Mouse (Mus musculus) limb, embryonic 15.5 days (tissue): ENCODE data around the gene Ccn6. TPM values are rescaled to one million over a fixed set of nuclear protein-coding genes. Genes with fewer than 3 reads are reported as not detected.

Experiments
- ATAC-seq: fragments of 200-750 bp; cut with Nextera tagmentation; 2 replicates; pipeline ENCODE4 v1.8.0; 2017; ENCODE audit warnings: low read depth, moderate TSS enrichment; ENCODE audit not compliant: insufficient number of reproducible peaks, low FRiP score, low TSS enrichment
- H3K27ac ChIP-seq: fragments of 300-500 bp; sonication (generic); 2 replicates; pipeline ENCODE4 v1.5.1; 2015; ENCODE audit warnings: moderate library complexity, mild to moderate bottlenecking, inconsistent platforms
- H3K27me3 ChIP-seq: fragments of 300-500 bp; sonication (generic); 2 replicates; pipeline ENCODE4 v1.6.1; 2015; ENCODE audit warnings: inconsistent platforms
- H3K36me3 ChIP-seq: fragments of 300-500 bp; sonication (generic); 2 replicates; pipeline ENCODE4 v1.6.1; 2015; ENCODE audit warnings: inconsistent platforms
- H3K4me1 ChIP-seq: fragments of 300-500 bp; sonication (generic); 2 replicates; pipeline ENCODE4 v1.6.1; 2015; ENCODE audit warnings: inconsistent platforms
- H3K4me2 ChIP-seq: fragments of 300-500 bp; sonication (generic); 2 replicates; pipeline ENCODE4 v1.6.1; 2015; ENCODE audit warnings: mild to moderate bottlenecking, inconsistent platforms
- H3K4me3 ChIP-seq: fragments of 300-500 bp; sonication (generic); 2 replicates; pipeline ENCODE4 v1.5.1; 2015; ENCODE audit warnings: mild to moderate bottlenecking, inconsistent platforms
- H3K9ac ChIP-seq: fragments of 300-500 bp; sonication (generic); 2 replicates; pipeline ENCODE4 v1.6.1; 2015; ENCODE audit warnings: inconsistent platforms
- H3K9me3 ChIP-seq: fragments of 300-500 bp; sonication (generic); 2 replicates; pipeline ENCODE4 v1.6.1; 2016; ENCODE audit warnings: inconsistent platforms
- WGBS: fragments of 180-500 bp; shearing (Covaris S2); methylation state at CpG from one replicate; pipeline ENCODE4 v1.1.7; 2015; 5-methylcytosine and 5-hydroxymethylcytosine counted together
- polyA plus RNA-seq: library from polyadenylated mRNA; unstranded; fragments of >200 nt; fragmentation: Nextera tagmentation; extraction: Ambion mirVana; gene quantifications from 2 replicates; pipeline ENCODE4 v1.2.1, GENCODE M21; 2015

The Ccn6 gene
- polyA plus RNA-seq, 1 experiment from 2014 or later, result 0.67 TPM

- Histone ChIP-seq H3K36me3 (peaks cover 61% of the 10 kb centered on the region), H3K4me2 (no peak overlapping the region), H3K9ac (no peak overlapping the region), H3K4me3 (no peak overlapping the region), H3K27me3 (no peaks in the 10 kb centered on the region), H3K4me1 (no peaks in the 10 kb centered on the region), H3K9me3 (no peaks in the 10 kb centered on the region), H3K27ac (no peak overlapping the region)
- ATAC-seq, result no peak
- WGBS, result 65% methylated on average over 3 of the region's 3 CpGs
Observed at GRCm38 (mm10) chr10:39106413-39106812, 57.2 kb downstream of the Ccn6 start.

GRCm38 (mm10) chr10:39104803-39105449 is 58.7 kb downstream of the Ccn6 start:
- H3K27me3 ChIP-seq, result no peaks in the 10 kb centered on the region
- H3K27ac ChIP-seq, result no peak overlapping the region
- no peaks in the 10 kb centered on the region for H3K4me1 ChIP-seq
- H3K9ac ChIP-seq, result no peak overlapping the region
- no peaks in the 10 kb centered on the region for H3K9me3 ChIP-seq
- H3K4me2 ChIP-seq, result no peak overlapping the region
- no peak overlapping the region for H3K4me3 ChIP-seq
- ATAC-seq, result no peak
- WGBS, result 88% methylated on average over 8 of the region's 8 CpGs
- peaks cover 49% of the 10 kb centered on the region for H3K36me3 ChIP-seq

Other genes starting within 250 kb of the Ccn6 start
- gene Lama4, start 198.3 kb downstream of the Ccn6 start, polyA plus RNA-seq, result 83.9 and 85.8 TPM in 2 replicates
- gene Fam229b, start 29.9 kb downstream of the Ccn6 start, polyA plus RNA-seq, result 7.8 and 9.9 TPM in 2 replicates
- 12.6 and 13.7 TPM in 2 replicates for gene Tube1, start 29.8 kb downstream of the Ccn6 start, polyA plus RNA-seq
- 34.5 and 38.6 TPM in 2 replicates for gene Fyn, start 205.1 kb upstream of the Ccn6 start, polyA plus RNA-seq